Mouse (Mus musculus) E14TG2a.4 (cell line): ENCODE results near the gene Sox8.

Experiments
- CTCF ChIP-seq: conservative IDR thresholded peaks from 2 replicates; pipeline ENCODE4 v1.5.1; 2014; ENCODE audit warnings: low read length
- NANOG ChIP-seq: IDR thresholded peaks from 2 replicates; pipeline ENCODE4 v1.6.1; 2014; ENCODE audit warnings: borderline replicate concordance, low read length, mixed read lengths

- TF ChIP-seq CTCF (no peak), NANOG (no peak)
These were observed 38.5 kb upstream of the Sox8 start for GRCm38 (mm10) chr17:25608821-25609505.
